Mouse (Mus musculus) activated CD4-positive, CD25-positive, alpha-beta regulatory T cell, adult 4 months (primary cell): ENCODE data around the gene Zc3h18. TPM values are rescaled to one million over a fixed set of nuclear protein-coding genes. Genes with fewer than 3 reads are reported as not detected.

Experiments used
- ATAC-seq: one replicate; pipeline ENCODE4 v1.8.0; 2017
- polyA plus RNA-seq, 2 experiments: library from polyadenylated mRNA; unstranded; fragments of 100-300 nt; shearing (Covaris generic); gene quantifications; one replicate each; pipeline ENCODE4 v1.2.1; 2017

Zc3h18 gene
- polyA plus RNA-seq: 10 to 100 TPM; 10.9 to 18.2 TPM

GRCm38 (mm10) chr8:122376365-122377231, at the start of gene Zc3h18:
Gene Zc3h18 (plus strand): TSS chr8:122376609.
- ATAC-seq: peak; percentile 92

- ATAC-seq: no peak
Measured at GRCm38 (mm10) chr8:122329072-122329471, 47.3 kb upstream of the Zc3h18 start.

- no peak for ATAC-seq
Measured at GRCm38 (mm10) chr8:122329553-122330239, 46.7 kb upstream of the Zc3h18 start.

GRCm38 (mm10) chr8:122330446-122331133, 45.8 kb upstream of the Zc3h18 start:
- no peak for ATAC-seq

- no peak for ATAC-seq
Measured at GRCm38 (mm10) chr8:122331134-122331523, 45.3 kb upstream of the Zc3h18 start.

- peak; percentile 54 for ATAC-seq
Measured at GRCm38 (mm10) chr8:122332753-122333506, 43.5 kb upstream of the Zc3h18 start.

- no peak for ATAC-seq
Measured at GRCm38 (mm10) chr8:122333531-122333930, 42.9 kb upstream of the Zc3h18 start.

- no peak for ATAC-seq
Measured at GRCm38 (mm10) chr8:122334791-122335490, 41.5 kb upstream of the Zc3h18 start.

GRCm38 (mm10) chr8:122335638-122336250, 40.7 kb upstream of the Zc3h18 start:
- no peak for ATAC-seq

GRCm38 (mm10) chr8:122336251-122336910, 40.0 kb upstream of the Zc3h18 start:
- no peak for ATAC-seq

- ATAC-seq: no peak
Measured at GRCm38 (mm10) chr8:122338852-122339251, 37.6 kb upstream of the Zc3h18 start.

- ATAC-seq: no peak
Measured at GRCm38 (mm10) chr8:122340761-122341160, 35.6 kb upstream of the Zc3h18 start.

GRCm38 (mm10) chr8:122341790-122342189, 34.6 kb upstream of the Zc3h18 start:
- no peak for ATAC-seq

- no peak for ATAC-seq
Measured at GRCm38 (mm10) chr8:122342362-122342761, 34.0 kb upstream of the Zc3h18 start.

- peak; percentile 62 for ATAC-seq
Measured at GRCm38 (mm10) chr8:122342806-122343209, 33.6 kb upstream of the Zc3h18 start.

GRCm38 (mm10) chr8:122343341-122343740, 33.1 kb upstream of the Zc3h18 start:
- ATAC-seq: no peak

- ATAC-seq: peak; percentile 60
Measured at GRCm38 (mm10) chr8:122343758-122344157, 32.7 kb upstream of the Zc3h18 start.

- no peak for ATAC-seq
Measured at GRCm38 (mm10) chr8:122344219-122344618, 32.2 kb upstream of the Zc3h18 start.

GRCm38 (mm10) chr8:122345181-122346095, 31.0 kb upstream of the Zc3h18 start:
- no peak for ATAC-seq
